In the genomic region with DNA sequence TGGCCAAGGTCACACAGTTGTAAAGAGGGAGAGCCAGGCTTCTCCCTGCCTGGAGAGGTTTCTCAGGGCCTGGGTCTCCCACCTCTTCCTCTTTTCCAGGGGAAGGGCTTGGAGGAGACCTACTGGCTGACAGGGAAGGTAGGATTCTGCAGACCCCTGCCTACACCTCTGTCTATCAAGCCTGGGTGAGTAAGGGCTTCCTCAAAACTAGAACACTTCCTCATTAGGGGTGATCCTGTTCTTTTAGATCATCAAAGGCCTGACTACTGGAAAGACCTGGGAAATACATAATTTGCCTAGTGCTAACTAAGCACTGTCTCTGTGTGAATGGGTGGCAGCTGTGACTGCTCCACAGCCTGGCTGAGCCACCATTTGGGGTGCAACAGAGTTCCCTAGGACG, we compare ENCODE assay signal across 37 mouse cellular contexts. TPM values are rescaled to one million over a fixed set of nuclear protein-coding genes. Genes with fewer than 3 reads are reported as not detected.
"Had no signal": no experiment of that assay in that cellular context is flagged by ENCODE, and none has a peak within 500 bp of the region (broad histone marks: within the 10 kb centered on the region; RNA-seq: fewer than 3 reads in every experiment).

No protein-coding gene starts in this region.

- H3K4me2 ChIP-seq: heart, embryonic 11.5 days; heart, embryonic 13.5 days; heart, embryonic 15.5 days; hindbrain, embryonic 12.5 days; hindbrain, embryonic 14.5 days; intestine, embryonic 15.5 days; limb, embryonic 13.5 days; limb, embryonic 15.5 days; liver, embryonic 12.5 days had no signal

- DNase-seq: gastrocnemius, adult 2 months; gastrocnemius, postnatal 10 days; gastrocnemius, postnatal 25 days; heart, adult 11 months; heart, adult 2 months; heart, postnatal 14 days; heart, postnatal 36 days; kidney, adult 18-20 months; kidney, adult 8-10 months; kidney, postnatal 10 days; kidney, postnatal 25 days; layer of hippocampus, adult 9-11 months; layer of hippocampus, postnatal 36 days; left cerebral cortex, postnatal 4 days had no signal

- H3K27me3 ChIP-seq: hindbrain, embryonic 12.5 days; intestine, embryonic 15.5 days; liver, embryonic 12.5 days had no signal

- H3K9me3 ChIP-seq: heart, embryonic 13.5 days; heart, embryonic 15.5 days; hindbrain, embryonic 10.5 days; hindbrain, embryonic 12.5 days; intestine, embryonic 15.5 days; limb, embryonic 13.5 days; limb, embryonic 15.5 days; liver, embryonic 12.5 days had no signal

- H3K9ac ChIP-seq: heart, embryonic 13.5 days; heart, embryonic 15.5 days; hindbrain, embryonic 12.5 days; hindbrain, embryonic 14.5 days; intestine, embryonic 15.5 days; limb, embryonic 13.5 days; limb, embryonic 15.5 days; liver, embryonic 12.5 days had no signal

- H3K4me3 ChIP-seq: gastrocnemius, adult 2 months; heart, adult 2 months; heart, embryonic 13.5 days; heart, embryonic 15.5 days; hindbrain, embryonic 10.5 days; hindbrain, embryonic 12.5 days; intestine, embryonic 15.5 days; limb, embryonic 13.5 days; limb, embryonic 15.5 days; liver, embryonic 12.5 days had no signal

- H3K36me3 ChIP-seq: heart, embryonic 13.5 days; heart, embryonic 15.5 days; hindbrain, embryonic 10.5 days; hindbrain, embryonic 12.5 days; intestine, embryonic 15.5 days; limb, embryonic 13.5 days; limb, embryonic 15.5 days; liver, embryonic 12.5 days had no signal

- ATAC-seq: hindbrain, embryonic 16.5 days; inflammation-experienced regulatory T-cells, adult 6 months; intestine, embryonic 15.5 days; intestine, postnatal 0 days; liver, embryonic 12.5 days had no signal

- H3K4me1 ChIP-seq: intestine, embryonic 15.5 days; liver, embryonic 12.5 days had no signal

- H3K27ac ChIP-seq: gastrocnemius, adult 2 months; heart, adult 2 months; heart, embryonic 13.5 days; heart, embryonic 15.5 days; hindbrain, embryonic 10.5 days; hindbrain, embryonic 12.5 days; hindbrain, embryonic 14.5 days; intestine, embryonic 15.5 days; limb, embryonic 13.5 days; limb, embryonic 15.5 days; liver, embryonic 12.5 days had no signal

RNA-seq across cellular contexts. Expression of gene Gucy2d, which starts 34.3 kb away (rescaled TPM):
- total RNA-seq: gastrocnemius, postnatal 10 days; layer of hippocampus, adult 18-20 months; layer of hippocampus, postnatal 14 days; layer of hippocampus, postnatal 36 days; left cerebral cortex, adult 18-20 months; left cerebral cortex, postnatal 10 days; left cerebral cortex, postnatal 25 days; liver, adult 2 months had no signal
- polyA plus RNA-seq: frontal cortex, adult 2 months; heart, embryonic 13.5 days; heart, embryonic 15.5 days; hindbrain, embryonic 10.5 days; inflammation-experienced regulatory T-cells, adult 6 months; kidney, embryonic 14.5 days; kidney, embryonic 16.5 days; limb, embryonic 11.5 days; limb, embryonic 13.5 days; limb, embryonic 15.5 days; liver, adult 2 months; liver, embryonic 12.5 days had no signal
